In genomic region chr2:103186751-103187260, GRCm38 (mm10) we compare ENCODE assay signal across 23 mouse cellular contexts.
DNase-seq lines count a peak whose midpoint lies in the region; ATAC-seq and TF ChIP-seq lines count a peak whose summit lies in the region.
"Had no signal": no experiment of that assay in that cellular context is flagged by ENCODE, and none has a peak within 500 bp of the region (broad histone marks: within the 10 kb centered on the region; RNA-seq: fewer than 3 reads in every experiment).

No protein-coding gene starts in this region.

- H3K4me1 ChIP-seq in ES-E14 (ENCODE audit: control insufficient read depth in 2 of 2, insufficient read depth in 2 of 2, low read length in 2 of 2, poor library complexity in 1 of 2), result peaks cover 4% of the 10 kb centered on the region in 2 experiments; a peak in 3 of 4 replicates
- no peaks in the 10 kb centered on the region for H3K4me1 ChIP-seq in kidney, embryonic 16.5 days (ENCODE audit: insufficient read depth, low read length)
- H3K4me1 ChIP-seq: embryonic facial prominence, embryonic 10.5 days; embryonic facial prominence, embryonic 12.5 days; forebrain, embryonic 13.5 days; forebrain, embryonic 15.5 days had no signal

- no peak overlapping the region for H3K9ac ChIP-seq in ES-E14 (ENCODE audit: insufficient read depth, low read depth, low read length, poor library complexity, severe bottlenecking)
- H3K9ac ChIP-seq in kidney, embryonic 16.5 days (replicated peaks; ENCODE audit: low read length), result no peak overlapping the region
- H3K9ac ChIP-seq: embryonic facial prominence, embryonic 12.5 days; forebrain, embryonic 13.5 days; forebrain, embryonic 15.5 days; forebrain, postnatal 0 days had no signal

- no peaks in the 10 kb centered on the region for H3K9me3 ChIP-seq in ES-E14 (ENCODE audit: control insufficient read depth, insufficient read depth, low read depth, low read length)
- H3K9me3 ChIP-seq in kidney, embryonic 16.5 days (ENCODE audit: low read length), result no peaks in the 10 kb centered on the region
- H3K9me3 ChIP-seq: embryonic facial prominence, embryonic 10.5 days; embryonic facial prominence, embryonic 12.5 days; forebrain, embryonic 13.5 days; forebrain, embryonic 15.5 days had no signal

- no peak overlapping the region for H3K4me3 ChIP-seq in ES-E14 (ENCODE audit: insufficient read depth in 1 of 2, low read depth in 1 of 2, low read length in 2 of 2, poor library complexity in 1 of 2, severe bottlenecking in 1 of 2)
- no peak overlapping the region for H3K4me3 ChIP-seq in kidney, embryonic 16.5 days (ENCODE audit: low read length)
- H3K4me3 ChIP-seq: embryonic facial prominence, embryonic 10.5 days; embryonic facial prominence, embryonic 12.5 days; forebrain, embryonic 13.5 days; forebrain, embryonic 15.5 days had no signal

- in situ Hi-C loops in ES-E14 (cut with MboI; ENCODE audit: low sequenced_read_pairs in 2 of 2, unreplicated experiment in 2 of 2), result no loop called here

- 84% methylated on average over 4 of the region's 4 CpGs for WGBS in kidney, embryonic 16.5 days

- no peaks in the 10 kb centered on the region for H3K36me3 ChIP-seq in ES-E14 (ENCODE audit: control insufficient read depth, insufficient read depth, low read length, poor library complexity, severe bottlenecking)
- no peaks in the 10 kb centered on the region for H3K36me3 ChIP-seq in kidney, embryonic 16.5 days (ENCODE audit: insufficient read depth, low read length)
- H3K36me3 ChIP-seq: embryonic facial prominence, embryonic 10.5 days; embryonic facial prominence, embryonic 12.5 days; forebrain, embryonic 15.5 days had no signal

- H3K27me3 ChIP-seq in kidney, embryonic 16.5 days (ENCODE audit: insufficient read depth, low read length), result no peaks in the 10 kb centered on the region
- H3K27me3 ChIP-seq: CH12.LX; embryonic facial prominence, embryonic 12.5 days; forebrain, embryonic 15.5 days had no signal

- no peak overlapping the region for H3K27ac ChIP-seq in ES-E14 (ENCODE audit: insufficient read depth, low read depth, low read length, poor library complexity, severe bottlenecking)
- no peak overlapping the region for H3K27ac ChIP-seq in kidney, embryonic 16.5 days (ENCODE audit: low read length)
- H3K27ac ChIP-seq: embryonic facial prominence, embryonic 10.5 days; embryonic facial prominence, embryonic 12.5 days; forebrain, embryonic 13.5 days; forebrain, embryonic 15.5 days had no signal

- peak; percentile 85 for ATAC-seq in frontal cortex, adult (ENCODE audit: low TSS enrichment)
- no peak for ATAC-seq in kidney, embryonic 16.5 days (ENCODE audit: low FRiP score, low TSS enrichment)
- ATAC-seq: CD4-positive, CD25-positive, alpha-beta regulatory T cell, adult 4 months; forebrain, embryonic 13.5 days; forebrain, embryonic 15.5 days; forebrain, postnatal 0 days had no signal

- H3K4me2 ChIP-seq in kidney, embryonic 16.5 days (replicated peaks; ENCODE audit: low read depth, low read length), result no peak overlapping the region
- H3K4me2 ChIP-seq: embryonic facial prominence, embryonic 12.5 days; forebrain, embryonic 13.5 days; forebrain, embryonic 15.5 days had no signal

- DNase-seq in frontal cortex, postnatal 36 days (ENCODE audit: low spot score in 2 of 2), result no peak
- DNase-seq in ES-E14 (ENCODE audit: low read depth, low spot score) (peak; percentile 27), ZHBTc4 (ENCODE audit: low read depth, low spot score) (peak; percentile 84)
- no peak for DNase-seq in cerebellum, adult 9-10 months
- no peak for DNase-seq in urinary bladder, postnatal 14 days (ENCODE audit: low spot score)
- DNase-seq: adrenal gland, adult 2 months; adrenal gland, postnatal 10 days; adrenal gland, postnatal 25 days; B cell, adult 2 months; cerebellum, adult 11 months; cerebellum, adult 18-20 months; cerebellum, adult 8-10 months; cerebellum, postnatal 10 days; cerebellum, postnatal 25 days; forebrain, postnatal 0 days had no signal

TF ChIP-seq in ES-E14, 5 proteins besides CTCF, POLR2A, EP300 and RAD21:
- TF ChIP-seq MAFK (IDR thresholded peaks at IDR 0.05; ENCODE audit: insufficient read depth, low read depth, low read length) (no peak), CHD2 (IDR thresholded peaks at IDR 0.05; ENCODE audit: low read depth, low read length) (no peak; the same call in 1 of the 2 replicates), HCFC1 (IDR thresholded peaks at IDR 0.05; ENCODE audit: borderline replicate concordance, insufficient read depth, low read length) (no peak), ZC3H11A (IDR thresholded peaks at IDR 0.05; ENCODE audit: borderline replicate concordance, low read depth, low read length) (no peak), ZNF384 (IDR thresholded peaks at IDR 0.05; ENCODE audit: low read depth, low read length) (no peak)

Comparison
In these comparisons a context has a peak if more than half of its experiments do, and no peak if none do; other contexts are left out.
1. DNase-seq: peak in ES-E14 (single experiment) and ZHBTc4 (single experiment); none in frontal cortex, postnatal 36 days (0 of 2), cerebellum, adult 9-10 months (single experiment) and urinary bladder, postnatal 14 days (single experiment).